Mouse (Mus musculus) small intestine, adult 10 weeks (tissue): ENCODE results near the gene Coro6. TPM values are rescaled to one million over a fixed set of nuclear protein-coding genes. Genes with fewer than 3 reads are reported as not detected.

Experiments
- polyA plus RNA-seq: library from polyadenylated mRNA; stranded (reverse); fragments of 350-450 nt; fragmentation: Illumina TruSeq; extraction: RNeasy Lipid Tissue Mini Kit (QIAGEN cat#74804); gene quantifications from one replicate; pipeline ENCODE4 v1.2.3, GENCODE M21; 2014; ENCODE audit warnings: low replicate concordance

The Coro6 gene
- not detected for polyA plus RNA-seq

DNA sequence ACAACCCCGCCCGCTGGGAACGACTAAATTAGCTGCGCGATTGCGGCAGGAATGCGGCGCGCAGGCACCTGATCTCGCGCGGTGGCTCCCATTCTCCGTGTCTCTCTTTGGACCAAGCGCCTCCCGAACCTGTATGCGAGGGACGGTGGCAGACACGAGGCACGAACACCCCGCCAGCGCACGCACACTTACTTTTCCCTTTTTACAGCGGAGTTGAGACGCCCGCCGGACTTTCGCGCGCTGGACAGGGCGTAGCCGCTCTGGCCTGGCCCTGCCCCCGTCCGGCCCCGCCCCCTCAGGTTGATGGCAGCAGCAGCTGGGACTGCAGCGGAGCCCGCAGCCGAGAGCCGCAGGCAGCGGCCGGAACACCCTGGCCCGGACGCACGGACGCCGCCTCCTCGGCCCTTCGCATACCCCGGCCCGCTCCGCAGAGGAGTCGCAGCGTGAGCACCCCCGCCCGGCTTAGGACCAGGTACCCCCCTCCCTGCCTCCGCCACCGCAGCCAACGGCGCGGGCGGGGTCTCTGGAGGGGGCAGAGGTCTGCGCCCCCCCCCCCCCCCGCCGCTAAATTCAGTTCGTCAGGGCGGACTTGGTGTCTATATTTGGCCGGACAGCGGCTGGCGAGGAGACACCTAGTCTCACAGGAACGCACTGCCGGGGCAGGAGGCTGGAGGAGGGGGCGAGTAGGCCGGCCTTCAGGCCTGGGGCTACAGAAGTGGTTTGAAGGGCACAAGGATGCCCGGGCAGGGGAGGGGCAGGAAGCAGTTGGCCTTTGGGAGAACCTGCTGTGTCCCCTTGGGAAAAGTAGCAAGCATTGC is at the start of gene Coro6:
Gene Coro6 (plus strand): TSS at position 129 of the 818 bp plus-strand sequence.

DNA sequence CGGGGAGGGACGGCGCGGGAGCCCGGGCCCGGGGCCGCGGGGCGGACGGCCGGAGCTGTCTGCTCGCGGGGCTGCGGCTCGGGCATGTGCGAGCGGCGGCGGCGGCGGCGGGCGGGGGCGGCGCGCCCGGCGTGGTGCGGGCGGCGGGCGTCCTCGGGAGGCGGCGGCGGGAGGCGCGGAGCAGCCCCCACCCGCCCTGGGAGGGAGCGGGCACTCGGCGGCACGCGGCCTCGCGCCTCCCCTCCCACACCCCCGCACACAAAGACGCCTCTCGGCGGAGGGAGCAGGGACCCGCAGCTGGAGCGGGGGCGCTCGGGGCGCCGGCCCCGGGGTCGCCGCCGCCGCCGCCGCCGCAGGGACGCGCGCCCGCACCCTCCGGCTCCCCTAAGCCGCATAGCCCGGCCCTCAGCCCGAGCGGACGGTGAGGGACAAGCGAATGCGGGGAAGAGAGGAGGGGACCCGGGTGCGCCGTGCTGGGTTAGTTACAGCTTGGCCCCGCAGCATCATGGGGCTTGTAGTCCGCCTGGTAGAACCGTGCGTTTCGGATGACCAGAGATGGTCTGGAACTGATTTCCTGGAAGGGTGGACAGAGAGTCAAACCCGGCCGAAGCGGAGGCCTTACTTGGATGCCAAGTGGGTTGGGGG is 27.5 kb downstream of the Coro6 start, which contains the start of gene Ankrd13b:
Gene Ankrd13b (minus strand): TSS at position 88 of the 645 bp plus-strand sequence.

DNA sequence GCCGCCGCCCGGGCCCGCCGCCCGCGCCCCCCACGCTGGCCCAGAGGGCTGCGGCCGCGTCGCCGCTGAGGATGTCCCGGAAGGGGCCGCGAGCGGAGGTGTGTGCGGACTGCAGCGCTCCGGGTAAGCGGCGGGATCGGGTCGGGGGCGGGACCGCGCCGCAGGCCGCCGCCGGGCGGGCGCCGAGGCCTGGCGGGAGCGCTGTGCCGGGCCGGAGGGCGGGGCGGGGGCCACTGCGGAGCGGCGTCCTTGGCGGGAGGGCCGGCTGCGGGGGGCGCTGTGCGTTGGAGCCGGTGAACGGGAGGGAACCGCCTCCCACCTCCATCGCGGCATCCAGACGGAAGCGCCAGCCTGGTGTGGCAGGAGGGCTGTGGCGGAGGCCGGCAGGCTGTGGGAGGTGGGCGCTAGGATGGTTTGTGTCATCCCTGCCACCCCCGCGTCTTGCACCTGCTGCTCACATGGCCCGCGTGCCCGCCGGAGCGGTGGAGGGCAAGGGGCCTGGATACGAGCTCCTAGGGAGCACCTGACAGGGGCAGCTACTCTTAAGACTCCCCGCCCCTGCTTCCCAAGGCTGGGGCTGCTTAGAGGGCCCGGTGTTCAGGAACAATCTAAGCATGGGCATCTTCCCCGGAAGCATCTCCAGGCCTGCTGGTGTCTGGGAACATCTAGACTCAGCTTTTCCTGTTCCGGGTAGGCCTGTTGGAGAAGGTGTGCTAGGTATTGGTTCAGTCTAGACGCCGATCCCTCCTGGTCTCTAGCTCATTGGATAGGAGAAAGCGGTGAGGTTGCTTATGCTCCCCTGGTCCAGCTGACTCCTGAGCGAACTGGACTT is 31.5 kb downstream of the Coro6 start, which contains the start of gene Git1:
Gene Git1 (plus strand): TSS at position 51 of the 832 bp plus-strand sequence.

DNA sequence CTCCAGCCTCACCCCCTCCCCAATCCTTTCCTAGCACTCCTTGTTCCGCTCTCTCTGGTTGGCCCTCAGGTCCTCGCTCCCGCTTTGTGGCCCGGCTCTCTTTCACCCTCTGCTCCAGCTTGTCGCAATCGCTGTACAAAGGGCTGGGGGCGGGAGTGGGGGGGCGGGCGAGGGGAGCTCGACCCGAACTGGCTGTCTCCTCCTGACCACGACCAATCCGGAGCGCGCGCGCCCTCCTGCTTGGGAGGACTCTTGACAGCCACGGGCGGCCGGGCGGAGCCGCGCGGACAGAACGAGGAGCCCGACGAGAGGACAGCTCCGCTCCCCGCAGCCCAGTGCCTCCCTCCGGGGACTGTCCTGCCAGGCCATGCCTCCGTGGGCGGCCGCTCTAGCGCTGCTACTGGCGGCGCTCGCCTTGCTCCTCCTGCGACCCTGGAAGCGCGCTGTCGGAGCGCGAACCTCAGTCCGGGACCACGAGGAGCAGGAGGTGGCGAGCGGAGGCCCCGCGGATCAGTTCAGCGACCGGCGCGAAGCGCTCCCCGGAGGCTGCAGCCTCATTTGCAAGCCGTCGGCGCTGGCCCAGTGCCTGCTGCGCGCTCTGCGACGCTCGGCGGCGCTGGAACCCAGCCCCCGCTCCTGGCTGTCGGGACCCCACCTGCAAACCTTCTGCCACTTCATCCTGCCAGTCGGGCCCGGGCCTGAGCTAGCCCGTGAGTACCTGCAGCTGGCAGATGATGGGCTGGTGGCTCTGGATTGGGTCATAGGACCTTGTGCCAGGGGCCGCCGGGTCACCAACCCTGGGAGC is 52.8 kb downstream of the Coro6 start, which contains the start of gene Abhd15:
Gene Abhd15 (plus strand): TSS at position 290 of the 805 bp plus-strand sequence.

DNA sequence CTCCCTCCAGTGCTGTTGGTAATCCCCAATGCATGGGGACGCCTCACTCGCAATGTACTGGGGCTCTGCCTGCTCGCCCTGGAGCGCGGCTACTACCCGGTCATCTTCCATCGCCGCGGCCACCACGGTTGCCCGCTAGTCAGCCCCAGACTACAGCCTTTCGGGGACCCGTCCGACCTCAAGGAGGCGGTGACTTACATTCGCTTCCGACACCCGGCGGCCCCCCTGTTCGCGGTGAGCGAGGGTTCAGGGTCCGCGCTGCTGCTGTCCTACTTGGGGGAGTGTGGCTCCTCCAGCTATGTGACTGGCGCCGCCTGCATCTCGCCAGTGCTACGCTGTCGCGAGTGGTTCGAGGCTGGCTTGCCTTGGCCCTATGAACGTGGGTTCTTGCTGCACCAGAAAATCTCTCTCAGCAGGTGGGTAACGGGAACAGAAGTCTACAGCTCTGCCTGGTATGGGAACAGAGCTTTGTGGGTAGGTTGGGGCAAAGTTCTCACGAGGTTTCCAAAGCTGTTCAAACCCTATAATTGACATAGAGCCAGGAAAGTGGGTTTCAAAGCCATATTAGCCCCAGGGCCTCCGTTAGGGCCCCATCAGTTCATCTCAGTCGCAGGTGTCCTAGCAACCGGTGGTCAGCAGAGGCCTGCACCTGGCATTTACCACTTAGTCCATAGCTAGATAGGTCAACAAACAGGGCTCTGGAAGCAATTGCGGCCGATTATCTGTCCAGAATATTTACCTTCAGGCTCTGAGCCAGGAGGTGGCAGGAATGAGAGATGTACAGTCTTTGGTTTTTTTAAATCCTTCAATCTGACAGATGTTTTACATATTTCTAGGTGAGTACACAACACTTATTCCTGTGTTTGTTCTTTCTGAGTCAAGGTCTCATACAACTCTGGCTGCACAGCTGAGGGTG is 53.7 kb downstream of the Coro6 start, which contains the start of gene Trp53i13:
Gene Trp53i13 (minus strand): TSS at position 344 of the 916 bp plus-strand sequence.

DNA sequence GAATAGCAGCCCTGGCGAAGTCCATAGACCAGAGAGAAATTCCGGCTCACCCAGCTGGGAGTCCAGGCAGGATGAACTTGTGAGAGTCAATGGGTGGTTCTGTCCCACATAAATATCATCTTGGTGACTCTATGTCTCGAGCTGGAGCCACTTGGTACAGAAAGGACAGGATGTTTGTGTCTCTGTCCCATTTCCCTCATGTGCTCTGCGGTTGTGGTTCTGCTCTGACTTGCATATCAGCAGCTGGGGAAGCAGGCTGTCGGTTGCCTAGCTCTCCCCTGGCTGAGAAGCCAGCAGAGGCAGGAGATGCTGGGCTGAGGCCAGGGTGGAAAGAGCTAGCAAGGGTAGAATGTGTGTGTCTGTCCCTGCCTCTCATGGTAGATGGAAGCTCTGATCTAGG is 56.8 kb downstream of the Coro6 start, which contains the start of gene Gm10392:
Gene Gm10392 (minus strand): TSS at position 156 of the 400 bp plus-strand sequence.

Other genes with a start within 250 kb of the Coro6 start
- gene Ssh2, start 246.1 kb upstream of the Coro6 start, polyA plus RNA-seq, result 11.7 TPM
- gene Ankrd13b, start 27.3 kb downstream of the Coro6 start, polyA plus RNA-seq, result not detected
- 0.33 TPM for gene Git1, start 31.2 kb downstream of the Coro6 start, polyA plus RNA-seq
- gene Abhd15, start 52.7 kb downstream of the Coro6 start, polyA plus RNA-seq, result 0.93 TPM
- gene Trp53i13, start 53.6 kb downstream of the Coro6 start, polyA plus RNA-seq, result not detected
- gene Gm10392, start 56.8 kb downstream of the Coro6 start, polyA plus RNA-seq, result not detected
- gene Taok1, start 145.4 kb downstream of the Coro6 start, polyA plus RNA-seq, result 53.8 TPM
- 89.4 TPM for gene Nufip2, start 223.7 kb downstream of the Coro6 start, polyA plus RNA-seq